Mouse (Mus musculus): ENCODE measurements around the gene Iqgap1.

DNA sequence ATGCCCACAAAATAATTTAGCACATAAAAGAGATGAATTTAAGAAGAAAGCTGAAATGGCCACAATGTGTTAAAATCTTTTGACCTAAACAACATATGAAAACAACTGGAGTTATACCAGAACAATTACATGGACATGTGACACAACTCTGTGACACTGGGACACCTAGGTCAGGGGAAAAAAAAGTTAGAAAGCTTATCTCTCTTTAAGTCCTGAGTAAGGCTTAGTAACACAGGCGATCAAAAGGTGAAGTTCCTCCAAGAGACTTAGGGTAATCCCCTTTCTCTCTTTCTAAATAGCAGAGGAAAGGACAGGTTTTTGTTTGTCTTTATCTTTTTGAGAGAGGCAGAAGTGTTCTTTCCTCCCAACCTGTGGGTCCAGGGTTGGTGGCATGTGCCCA, 14.5 kb upstream of the Iqgap1 start:
- TF ChIP-seq CTCF (IDR thresholded peaks at IDR 0.05) (no peak), EP300 (IDR thresholded peaks at IDR 0.05; ENCODE audit: insufficient read depth, low read depth, low read length) (no peak), POLR2A (IDR thresholded peaks at IDR 0.05; ENCODE audit: insufficient read depth, low read depth, low read length) (no peak)
